Mouse (Mus musculus) heart, postnatal 0 days (tissue): ENCODE results near the gene Vps37d. TPM values are rescaled to one million over a fixed set of nuclear protein-coding genes. Genes with fewer than 3 reads are reported as not detected.

Experiments
- ATAC-seq: fragments of 200-750 bp; cut with Nextera tagmentation; 2 replicates; pipeline ENCODE4 v1.8.0; 2017; ENCODE audit warnings: low read depth, moderate number of reproducible peaks, moderate library complexity; ENCODE audit not compliant: insufficient read depth
- DNase-seq: peaks from one replicate; pipeline ENCODE4 v3.0.0-alpha.2; 2016; ENCODE audit warnings: low spot score
- H3K27ac ChIP-seq: fragments of 300-500 bp; sonication (generic); 2 replicates; pipeline ENCODE4 v1.5.1; 2014; ENCODE audit warnings: low read depth, mild to moderate bottlenecking
- H3K27me3 ChIP-seq: fragments of 300-500 bp; sonication (generic); 2 replicates; pipeline ENCODE4 v1.6.1; 2014; ENCODE audit warnings: low read length, mixed read lengths; ENCODE audit not compliant: control insufficient read depth, insufficient read depth
- H3K36me3 ChIP-seq: fragments of 300-500 bp; sonication (generic); replicated peaks from 2 replicates; pipeline ENCODE4 v1.6.1; 2014; ENCODE audit warnings: low read length, mixed read lengths; ENCODE audit not compliant: control insufficient read depth, insufficient read depth
- H3K4me1 ChIP-seq: fragments of 300-500 bp; sonication (generic); 2 replicates; pipeline ENCODE4 v1.6.1; 2014; ENCODE audit warnings: antibody characterized with exemption; ENCODE audit not compliant: control insufficient read depth, insufficient read depth
- H3K4me2 ChIP-seq: fragments of 300-500 bp; sonication (generic); 2 replicates; pipeline ENCODE4 v1.6.1; 2014; ENCODE audit warnings: low read depth, mild to moderate bottlenecking, low read length, moderate library complexity
- H3K4me3 ChIP-seq: fragments of 300-500 bp; sonication (generic); 2 replicates; pipeline ENCODE4 v1.5.1; 2014; ENCODE audit warnings: low read depth, low read length
- H3K9ac ChIP-seq: fragments of 300-500 bp; sonication (generic); replicated peaks from 2 replicates; pipeline ENCODE4 v1.6.1; 2014; ENCODE audit warnings: low read depth, low read length, mixed read lengths
- H3K9me3 ChIP-seq: fragments of 300-500 bp; sonication (generic); replicated peaks from 2 replicates; pipeline ENCODE4 v1.6.1; 2016; ENCODE audit warnings: low read length; ENCODE audit not compliant: control insufficient read depth
- CTCF ChIP-seq: IDR thresholded peaks from 2 replicates; pipeline ENCODE4 v1.5.1; 2016; ENCODE audit warnings: antibody characterized with exemption, control low read depth, low read depth
- EP300 ChIP-seq: IDR thresholded peaks from 2 replicates; pipeline ENCODE4 v1.6.1; 2016; ENCODE audit warnings: antibody characterized with exemption, low read depth
- WGBS: fragments of 180-500 bp; shearing (Covaris S2); extraction: QIAGEN DNeasy Blood & Tissue Kit; methylation state at CpG from one replicate; pipeline ENCODE4 v1.1.7; 2014; 5-methylcytosine and 5-hydroxymethylcytosine counted together
- polyA plus RNA-seq: library from polyadenylated mRNA; unstranded; fragments of >200 nt; fragmentation: Nextera tagmentation; extraction: Ambion mirVana; gene quantifications from 2 replicates; pipeline ENCODE4 v1.2.1, GENCODE M21; 2015
- total RNA-seq: library from RNA; depleted of rRNA; stranded (reverse); fragments of >200 nt; gene quantifications from 2 replicates; pipeline ENCODE4 v1.2.3, GENCODE M21; 2014; ENCODE audit warnings: low replicate concordance

Gene Vps37d
- total and polyA plus RNA-seq, 2 experiments from 2014 or later: 1.0 to 5.6 TPM

GRCm38 (mm10) chr5:135042105-135042788, 35.8 kb downstream of the Vps37d start:
- Histone ChIP-seq H3K4me1 (0 out of 2 replicates have a peak, but pooled peaks cover 4% of the 10 kb centered on the region), H3K4me3 (no peak overlapping the region), H3K27me3 (no peaks in the 10 kb centered on the region), H3K9ac (no peak overlapping the region), H3K4me2 (no peak overlapping the region), H3K27ac (no peak overlapping the region), H3K36me3 (peaks cover 15% of the 10 kb centered on the region), H3K9me3 (no peaks in the 10 kb centered on the region)
- TF ChIP-seq CTCF (no peak), EP300 (no peak)
- WGBS: 59% methylated on average over 20 of the region's 21 CpGs
- no peak for ATAC-seq
- no peak for DNase-seq

GRCm38 (mm10) chr5:135040777-135041176, 37.3 kb downstream of the Vps37d start:
- TF ChIP-seq CTCF (no peak), EP300 (no peak)
- Histone ChIP-seq H3K36me3 (peaks cover 13% of the 10 kb centered on the region), H3K9ac (0 out of 2 replicates have a peak overlapping the region, but pooled peaks have one; percentile 10), H3K27me3 (no peaks in the 10 kb centered on the region), H3K4me2 (no peak overlapping the region), H3K4me3 (no peak overlapping the region), H3K9me3 (no peaks in the 10 kb centered on the region), H3K27ac (no peak overlapping the region), H3K4me1 (0 out of 2 replicates have a peak, but pooled peaks cover 4% of the 10 kb centered on the region)
- ATAC-seq (no peak), DNase-seq (no peak)
- 39% methylated on average over 11 of the region's 11 CpGs for WGBS

GRCm38 (mm10) chr5:135040059-135040458, 38.0 kb downstream of the Vps37d start:
- no peaks in the 10 kb centered on the region for H3K9me3 ChIP-seq
- no peaks in the 10 kb centered on the region for H3K27me3 ChIP-seq
- TF ChIP-seq EP300: no peak
- TF ChIP-seq CTCF: no peak
- H3K4me1 ChIP-seq: 0 out of 2 replicates have a peak, but pooled peaks cover 4% of the 10 kb centered on the region
- no peak overlapping the region for H3K9ac ChIP-seq
- WGBS: 23% methylated on average over 6 of the region's 6 CpGs
- DNase-seq (no peak), ATAC-seq (no peak)
- no peak overlapping the region for H3K27ac ChIP-seq
- no peak overlapping the region for H3K4me2 ChIP-seq
- H3K4me3 ChIP-seq: no peak overlapping the region
- H3K36me3 ChIP-seq: peaks cover 5% of the 10 kb centered on the region

- no peak overlapping the region for H3K27ac ChIP-seq
- ATAC-seq: no peak
- TF ChIP-seq EP300 (no peak), CTCF (no peak)
These were observed 38.5 kb downstream of the Vps37d start for GRCm38 (mm10) chr5:135039541-135039940.

GRCm38 (mm10) chr5:135037946-135038345, 40.1 kb downstream of the Vps37d start:
- H3K4me2 ChIP-seq: no peak overlapping the region
- H3K27me3 ChIP-seq: no peaks in the 10 kb centered on the region
- no peak overlapping the region for H3K4me3 ChIP-seq
- no peaks in the 10 kb centered on the region; the same call in 1 of the 2 replicates for H3K36me3 ChIP-seq
- H3K4me1 ChIP-seq: 0 out of 2 replicates have a peak, but pooled peaks cover 4% of the 10 kb centered on the region
- ATAC-seq (no peak), DNase-seq (no peak)
- H3K9ac ChIP-seq: no peak overlapping the region
- no peak for TF ChIP-seq CTCF
- no peak for TF ChIP-seq EP300
- 83% methylated on average over 3 of the region's 3 CpGs for WGBS
- H3K27ac ChIP-seq: no peak overlapping the region
- H3K9me3 ChIP-seq: 0 out of 2 replicates have a peak, but pooled peaks cover 4% of the 10 kb centered on the region

More at GRCm38 (mm10) chr5:135039541-135039940, 38.5 kb downstream of the Vps37d start:
- no peak overlapping the region for H3K9ac ChIP-seq
- no peak overlapping the region for H3K4me3 ChIP-seq
- peaks cover under 1% of the 10 kb centered on the region; the same call in 1 of the 2 replicates for H3K36me3 ChIP-seq
- no peak for DNase-seq
- H3K4me1 ChIP-seq: 0 out of 2 replicates have a peak, but pooled peaks cover 4% of the 10 kb centered on the region
- WGBS: 84% methylated on average over 9 of the region's 9 CpGs
- H3K27me3 ChIP-seq: no peaks in the 10 kb centered on the region
- no peak overlapping the region for H3K4me2 ChIP-seq
- H3K9me3 ChIP-seq: 0 out of 2 replicates have a peak, but pooled peaks cover 3% of the 10 kb centered on the region
